Mouse (Mus musculus) testis, postnatal 10 days (tissue): ENCODE results near the gene Prc1.
"Not testable (repeated sequence)": the region's sequence is repeated elsewhere in the genome, so short reads cannot be mapped to it uniquely, and the experiment has no call there.

Experiments used
- DNase-seq: peaks from one replicate; pipeline ENCODE4 v3.0.0; 2021; ENCODE audit warnings: low spot score

Gene Prc1

DNA sequence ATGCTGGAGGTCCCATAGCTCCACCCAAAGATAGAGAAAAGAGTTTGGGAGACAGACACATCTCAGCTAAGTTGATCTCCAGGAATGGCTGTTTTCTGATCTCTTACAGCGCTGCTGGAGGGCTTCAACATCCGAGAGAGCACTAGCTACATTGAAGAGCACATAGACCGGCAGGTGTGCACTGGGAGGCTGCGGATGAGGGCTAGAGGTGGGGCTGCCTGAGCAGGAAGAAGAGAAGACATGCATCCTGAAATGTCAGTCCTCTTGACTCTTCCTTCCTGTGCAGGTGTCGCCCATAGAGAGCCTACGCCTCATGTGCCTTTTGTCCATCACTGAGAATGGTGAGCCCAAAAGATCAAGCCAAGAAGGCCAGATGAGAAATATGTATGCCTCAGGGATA is 8.5 kb upstream of the Prc1 start:
- no peak for DNase-seq

DNA sequence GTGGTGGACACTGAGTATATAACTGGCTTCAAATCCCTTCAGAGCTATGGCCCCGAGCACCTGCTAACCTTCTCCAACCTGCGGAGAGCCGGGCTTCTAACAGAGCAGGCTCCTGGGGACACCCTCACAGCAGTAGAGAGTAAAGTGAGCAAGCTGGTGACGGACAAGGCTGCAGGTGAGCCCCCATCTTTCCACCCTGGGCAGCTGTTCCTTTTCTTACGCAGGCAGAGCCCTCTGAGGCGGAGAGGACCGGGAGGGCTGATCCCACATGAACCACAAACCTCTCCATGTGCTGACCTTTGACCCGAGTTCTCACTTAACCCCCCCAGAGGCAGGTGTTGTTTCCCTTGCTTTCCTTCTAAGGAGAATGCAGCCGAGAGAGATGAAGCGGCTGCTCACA is 6.5 kb upstream of the Prc1 start:
- DNase-seq: no peak

DNA sequence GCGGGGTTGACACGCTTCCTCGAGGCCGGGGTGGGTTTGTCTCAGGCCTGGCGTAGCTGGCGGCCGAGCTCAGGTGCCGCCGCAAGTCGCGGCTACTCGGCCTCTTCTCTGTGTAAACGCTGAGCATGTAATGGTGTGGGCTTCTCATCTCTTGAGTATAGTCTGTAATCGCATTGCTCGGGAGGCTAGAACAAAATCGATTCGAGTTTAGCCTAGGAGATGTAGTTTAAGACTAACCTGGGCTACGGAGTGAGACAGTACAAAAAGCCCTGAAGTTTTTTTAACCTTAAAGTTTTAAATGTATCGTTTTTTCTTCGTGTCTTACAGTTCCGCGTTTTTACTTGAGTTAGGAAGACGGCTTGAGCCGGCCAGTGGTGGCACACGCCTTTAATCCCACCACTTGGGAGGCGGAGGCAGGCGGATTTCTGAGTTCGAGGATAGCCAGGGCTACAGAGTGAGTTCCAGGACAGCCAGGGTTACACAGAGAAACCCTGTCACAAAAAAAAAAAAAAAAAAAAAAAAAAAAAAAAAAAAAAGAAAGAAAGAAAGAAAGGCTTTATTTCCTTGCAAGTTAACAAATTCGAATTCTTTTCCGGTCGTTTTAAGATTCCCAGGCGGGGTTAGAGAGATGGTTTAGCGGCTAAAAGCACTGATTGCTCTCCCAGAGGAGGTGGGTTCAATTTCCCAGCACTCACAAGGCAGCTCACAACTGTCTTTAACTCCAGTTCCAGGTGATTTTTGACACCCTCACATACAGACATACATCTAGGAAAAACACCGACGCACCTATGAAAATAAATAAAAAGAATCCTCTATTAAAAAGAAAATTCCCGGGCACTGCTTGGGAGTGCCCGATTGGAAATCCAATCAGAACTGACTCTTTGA is 756 bp downstream of the Prc1 start:
- DNase-seq: no peak

- DNase-seq: no peak
Measured at GRCm38 (mm10) chr7:80296462-80296861, 2.2 kb downstream of the Prc1 start.

GRCm38 (mm10) chr7:80297041-80297440 is 2.8 kb downstream of the Prc1 start:
- no peak for DNase-seq

DNA sequence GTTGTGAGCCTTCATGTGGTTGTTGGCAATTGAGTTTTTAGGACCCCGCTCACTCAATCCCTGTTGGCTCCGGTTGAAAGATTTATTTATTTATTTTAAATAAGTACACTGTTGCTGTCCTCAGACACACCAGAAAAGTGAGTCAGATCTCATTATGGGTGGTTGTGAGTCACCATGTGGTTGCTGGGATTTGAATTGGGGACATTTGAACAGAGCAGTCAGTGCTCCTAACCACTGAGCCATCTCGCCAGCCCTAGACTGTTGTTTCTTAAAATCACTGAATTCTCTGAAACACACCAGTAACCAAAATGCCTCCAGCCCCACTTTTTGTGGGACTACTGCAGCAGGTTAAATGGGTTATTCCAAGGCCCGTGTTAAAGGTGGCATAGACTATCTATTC is 4.5 kb downstream of the Prc1 start:
- DNase-seq: no peak

DNA sequence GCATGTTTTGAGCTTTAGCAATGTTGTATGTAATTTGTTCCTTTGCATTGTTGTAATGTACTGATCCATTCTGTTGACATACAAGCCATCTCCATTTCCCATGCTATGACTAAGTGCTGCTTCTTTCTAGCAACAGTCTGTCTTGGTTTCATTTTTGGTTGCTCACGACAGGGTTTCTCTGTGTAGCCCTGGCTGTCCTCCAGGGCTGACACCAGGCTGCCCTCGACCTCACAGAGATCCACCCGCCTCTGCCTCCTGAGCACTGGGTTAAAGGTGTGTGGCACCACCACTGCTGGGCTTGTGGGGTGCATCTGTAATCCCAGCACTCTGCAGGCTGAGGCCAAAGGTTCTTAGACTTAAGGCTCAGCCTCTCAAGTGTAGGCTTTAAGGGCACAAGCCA is 5.3 kb downstream of the Prc1 start:
- DNase-seq: no peak

DNA sequence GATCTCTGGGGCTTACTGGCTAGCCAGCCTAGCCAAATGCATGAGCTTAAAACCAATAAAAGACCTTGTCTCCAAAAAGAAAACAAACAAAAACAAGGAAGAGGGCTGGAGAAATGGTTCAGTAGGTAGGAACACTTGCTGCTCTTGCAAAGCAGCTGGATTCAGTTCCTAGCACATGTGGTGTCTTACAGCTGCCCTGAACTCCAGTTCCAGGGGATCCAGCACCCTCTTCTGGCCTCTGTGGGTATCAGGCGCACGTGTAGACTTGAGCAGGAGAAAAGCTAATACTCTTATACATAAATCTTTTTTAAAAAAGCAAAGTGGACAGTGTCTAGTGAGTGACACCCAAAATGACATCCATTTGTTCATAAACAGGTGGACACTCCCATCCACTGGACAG is 7.3 kb downstream of the Prc1 start:
- no peak for DNase-seq

DNA sequence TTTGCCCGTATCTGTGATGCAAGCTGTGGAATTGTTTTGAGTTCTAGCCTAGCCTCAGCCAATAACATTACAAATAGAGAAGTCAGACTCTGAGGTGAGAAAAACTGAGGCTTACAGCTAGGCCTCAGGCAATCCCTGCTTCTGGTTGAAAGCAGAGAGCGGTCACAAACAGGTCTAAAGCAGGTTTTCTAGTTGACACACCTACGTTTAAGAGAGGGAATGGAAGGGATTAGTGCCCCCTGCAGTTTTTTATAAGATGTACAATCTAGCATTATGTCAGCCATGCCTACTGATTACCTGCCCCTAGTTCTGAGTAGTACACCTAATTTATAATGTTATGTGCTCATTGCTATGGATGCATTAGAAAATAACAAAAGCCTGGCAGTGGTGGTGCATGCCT is 13.5 kb downstream of the Prc1 start:
- no peak for DNase-seq

GRCm38 (mm10) chr7:80310771-80311170 is 16.5 kb downstream of the Prc1 start:
- no peak for DNase-seq

DNA sequence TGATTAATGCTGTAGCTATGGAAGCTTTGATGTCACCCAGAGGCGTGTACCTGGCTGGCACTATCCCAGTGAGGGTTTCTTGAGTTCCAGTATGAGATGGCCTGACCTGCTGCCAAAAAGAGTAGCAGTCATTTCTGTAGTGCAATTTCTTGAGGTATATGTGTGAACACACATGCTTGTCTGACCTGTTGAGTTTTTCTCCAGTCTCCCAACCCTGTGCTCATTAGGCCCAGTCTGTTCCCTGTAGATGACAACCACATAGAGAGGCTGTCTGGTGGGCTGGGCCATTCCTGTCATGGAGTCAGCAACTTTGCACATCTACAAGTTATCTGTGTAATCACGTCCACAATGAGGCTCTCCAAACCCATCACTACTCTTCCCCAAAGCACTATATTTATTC is 21.5 kb downstream of the Prc1 start:
- DNase-seq: no peak

GRCm38 (mm10) chr7:80317439-80318115 is 23.3 kb downstream of the Prc1 start:
- no peak for DNase-seq

- DNase-seq: no peak
Measured at GRCm38 (mm10) chr7:80318670-80319069, 24.4 kb downstream of the Prc1 start.

- DNase-seq: no peak
Measured at GRCm38 (mm10) chr7:80319846-80320496, 25.7 kb downstream of the Prc1 start.

DNA sequence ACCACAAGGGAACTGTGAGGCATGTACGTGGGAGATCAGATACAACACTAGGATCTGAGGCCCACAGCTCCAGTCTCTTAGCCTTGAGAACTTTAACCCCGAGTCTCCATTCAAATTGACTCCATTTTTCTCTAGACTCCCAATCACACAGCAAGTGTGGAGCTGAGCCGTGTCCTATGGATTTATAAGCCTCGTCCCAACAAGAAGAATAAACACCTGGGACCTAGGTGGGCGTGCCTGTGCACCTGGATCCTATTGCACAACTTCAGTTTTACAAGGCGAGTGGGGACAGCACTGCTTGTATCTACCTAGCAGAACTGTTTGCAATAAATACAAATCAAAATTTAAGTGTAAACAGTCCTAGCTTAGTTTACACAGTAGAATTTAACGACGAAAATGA is 29.1 kb downstream of the Prc1 start:
- DNase-seq: no peak

- peak; percentile 97 for DNase-seq
Measured at GRCm38 (mm10) chr7:80324043-80324815, 30.0 kb downstream of the Prc1 start, which contains the start of gene Rccd1. Rccd1 (minus strand) TSS chr7:80324454.

- not testable (repeated sequence) for DNase-seq
Measured at GRCm38 (mm10) chr7:80324816-80325119, 30.5 kb downstream of the Prc1 start.

GRCm38 (mm10) chr7:80325292-80325868 is 31.1 kb downstream of the Prc1 start:
- DNase-seq: no peak

DNA sequence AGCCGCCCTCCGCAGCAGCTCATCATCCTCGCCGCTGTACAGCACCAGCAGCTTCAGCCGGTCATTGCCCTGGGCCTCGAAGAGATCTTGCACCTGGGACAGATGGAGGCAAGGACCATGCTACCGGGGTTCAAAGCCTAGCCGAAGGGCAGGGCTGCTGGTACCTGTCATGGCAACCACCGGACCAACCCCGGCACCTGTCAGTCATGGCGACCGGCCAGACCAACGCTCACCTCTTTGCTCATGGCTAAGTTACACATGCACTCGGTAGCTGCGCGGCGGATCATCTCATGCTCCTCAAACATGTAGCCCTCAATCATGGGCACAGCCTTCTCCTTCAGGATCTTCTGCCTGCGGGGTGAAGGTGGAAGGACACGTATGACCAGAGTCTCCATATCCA is 31.8 kb downstream of the Prc1 start:
- DNase-seq: peak; percentile 62

DNA sequence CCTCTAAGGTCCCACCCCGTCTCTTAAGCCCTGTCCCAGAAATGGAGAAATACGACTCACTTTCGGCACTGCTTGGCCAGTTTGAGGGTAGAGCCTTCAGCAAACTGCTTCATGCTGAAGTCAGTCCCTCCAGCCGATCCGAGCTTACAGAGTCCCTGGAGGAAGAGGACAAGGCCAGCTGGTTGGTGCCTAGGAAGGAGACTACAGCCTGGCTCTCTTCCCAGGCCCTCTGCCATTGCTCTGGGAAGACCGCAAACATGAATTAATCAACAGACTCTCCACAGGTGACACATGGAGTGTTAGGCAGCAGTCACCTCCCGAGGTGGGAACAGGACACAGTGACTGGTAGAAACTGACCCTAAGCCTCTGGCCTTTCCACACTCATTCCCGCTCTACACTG is 36.0 kb downstream of the Prc1 start:
- no peak for DNase-seq

GRCm38 (mm10) chr7:80331433-80331832 is 37.2 kb downstream of the Prc1 start:
- no peak for DNase-seq

DNA sequence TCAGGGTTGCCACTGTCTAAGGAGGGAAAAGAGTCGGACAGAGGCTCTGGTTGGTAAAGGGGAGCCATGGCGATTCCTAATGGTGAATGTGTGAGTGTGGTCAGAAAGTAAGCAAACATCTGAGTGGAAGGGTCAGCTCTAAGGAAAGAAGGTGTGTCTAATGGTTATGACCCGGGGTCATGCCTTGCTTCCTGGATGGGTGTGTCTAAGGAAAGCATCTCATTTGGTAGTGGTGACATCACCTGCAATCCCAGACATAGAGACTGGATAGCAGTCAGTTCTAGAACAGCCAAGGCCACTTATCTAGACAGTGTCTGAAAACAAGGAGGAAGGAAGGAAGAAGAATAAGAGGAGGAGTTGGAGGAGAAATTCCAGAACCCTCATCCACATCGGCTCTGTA is 40.6 kb downstream of the Prc1 start:
- DNase-seq: no peak
